Mouse (Mus musculus) bone marrow macrophage, adult 2 months (primary cell): ENCODE measurements around the gene Esrrg. TPM values are rescaled to one million over a fixed set of nuclear protein-coding genes. Genes with fewer than 3 reads are reported as not detected.

ENCODE experiments used
- H3K27ac ChIP-seq: 2 replicates; pipeline ENCODE4 v1.5.1; 2012; ENCODE audit warnings: low read depth, low read length; ENCODE audit not compliant: insufficient read depth
- H3K4me1 ChIP-seq: 2 replicates; pipeline ENCODE4 v1.6.1; 2012; ENCODE audit warnings: low read length; ENCODE audit not compliant: control insufficient read depth, insufficient read depth
- H3K4me3 ChIP-seq: 2 replicates; pipeline ENCODE4 v1.5.1; 2012; ENCODE audit warnings: mild to moderate bottlenecking, low read length, moderate library complexity; ENCODE audit not compliant: insufficient read depth
- CTCF ChIP-seq: IDR thresholded peaks from 2 replicates; pipeline ENCODE4 v1.5.1; 2012; ENCODE audit warnings: low read depth, mild to moderate bottlenecking, low read length, moderate library complexity
- POLR2A ChIP-seq: IDR thresholded peaks from 2 replicates; pipeline ENCODE4 v1.6.1; 2012; ENCODE audit warnings: mild to moderate bottlenecking, low read depth, low read length, borderline replicate concordance
- polyA plus RNA-seq: library from polyadenylated mRNA; stranded (reverse); fragments of >200 nt; gene quantifications from 2 replicates; pipeline ENCODE4 v1.2.4, GENCODE M21; 2012; ENCODE audit not compliant: missing spikeins, insufficient read depth, insufficient read length

Gene Esrrg
- polyA plus RNA-seq, 1 experiment: not detected

GRCm38 (mm10) chr1:188060493-188060892 lies 451.9 kb downstream of the Esrrg start:
- Histone ChIP-seq H3K4me3 (no peak overlapping the region), H3K4me1 (no peaks in the 10 kb centered on the region), H3K27ac (no peak overlapping the region)
- TF ChIP-seq POLR2A (no peak), CTCF (no peak)

GRCm38 (mm10) chr1:188068833-188069232 lies 460.2 kb downstream of the Esrrg start:
- TF ChIP-seq CTCF: no peak
- no peak for TF ChIP-seq POLR2A
- Histone ChIP-seq H3K4me1 (no peaks in the 10 kb centered on the region), H3K27ac (no peak overlapping the region), H3K4me3 (no peak overlapping the region)

GRCm38 (mm10) chr1:188069849-188070248 lies 461.3 kb downstream of the Esrrg start:
- Histone ChIP-seq H3K27ac (no peak overlapping the region), H3K4me1 (no peaks in the 10 kb centered on the region), H3K4me3 (no peak overlapping the region)
- TF ChIP-seq POLR2A: no peak

- TF ChIP-seq CTCF (no peak), POLR2A (no peak)
- Histone ChIP-seq H3K4me3 (no peak overlapping the region), H3K4me1 (no peaks in the 10 kb centered on the region), H3K27ac (no peak overlapping the region)
Observed at GRCm38 (mm10) chr1:188077561-188078195, 469.1 kb downstream of the Esrrg start.

GRCm38 (mm10) chr1:188080261-188080875 lies 471.8 kb downstream of the Esrrg start:
- Histone ChIP-seq H3K4me1 (no peaks in the 10 kb centered on the region), H3K4me3 (no peak overlapping the region), H3K27ac (no peak overlapping the region)
- no peak for TF ChIP-seq POLR2A
- no peak for TF ChIP-seq CTCF

GRCm38 (mm10) chr1:188082665-188083640 lies 474.4 kb downstream of the Esrrg start:
- no peaks in the 10 kb centered on the region for H3K4me1 ChIP-seq
- no peak overlapping the region for H3K27ac ChIP-seq
- no peak overlapping the region for H3K4me3 ChIP-seq
- no peak for TF ChIP-seq POLR2A
- TF ChIP-seq CTCF: no peak

GRCm38 (mm10) chr1:188085116-188085879 lies 476.7 kb downstream of the Esrrg start:
- Histone ChIP-seq H3K27ac (no peak overlapping the region), H3K4me1 (no peaks in the 10 kb centered on the region), H3K4me3 (no peak overlapping the region)
- TF ChIP-seq POLR2A (no peak), CTCF (no peak)

- H3K4me3 ChIP-seq: no peak overlapping the region
- TF ChIP-seq POLR2A (no peak), CTCF (no peak)
- H3K4me1 ChIP-seq: no peaks in the 10 kb centered on the region
- no peak overlapping the region for H3K27ac ChIP-seq
Observed at GRCm38 (mm10) chr1:188093724-188094123, 485.1 kb downstream of the Esrrg start.

GRCm38 (mm10) chr1:188101832-188102231 lies 493.2 kb downstream of the Esrrg start:
- H3K27ac ChIP-seq: no peak overlapping the region
- TF ChIP-seq POLR2A (no peak), CTCF (no peak)
- no peak overlapping the region for H3K4me3 ChIP-seq
- H3K4me1 ChIP-seq: no peaks in the 10 kb centered on the region
